In genomic region chr5:39109526-39109925, GRCm38 (mm10) we compare ENCODE assay signal across 12 mouse cellular contexts.
"Had no signal": no experiment of that assay in that cellular context is flagged by ENCODE, and none has a peak within 500 bp of the region (broad histone marks: within the 10 kb centered on the region; RNA-seq: fewer than 3 reads in every experiment).

No protein-coding gene starts in this region.

- H3K27ac ChIP-seq: layer of hippocampus, adult 2 months; limb, embryonic 10.5 days; liver, embryonic 12.5 days; midbrain, embryonic 10.5 days had no signal

- H3K27me3 ChIP-seq: liver, embryonic 12.5 days had no signal

- H3K9ac ChIP-seq: liver, embryonic 12.5 days; lung, embryonic 14.5 days had no signal

- H3K9me3 ChIP-seq: limb, embryonic 10.5 days; liver, embryonic 12.5 days; midbrain, embryonic 10.5 days had no signal

- DNase-seq: kidney, postnatal 10 days; kidney, postnatal 4 days; lung, embryonic 14.5 days; lung, postnatal 10 days; lung, postnatal 4 days; midbrain, embryonic 14.5 days; right cerebral cortex, postnatal 25 days; thymus, postnatal 36 days had no signal

- H3K4me1 ChIP-seq: limb, embryonic 10.5 days; liver, embryonic 12.5 days; midbrain, embryonic 10.5 days had no signal

- H3K4me3 ChIP-seq: layer of hippocampus, adult 2 months; limb, embryonic 10.5 days; liver, embryonic 12.5 days; midbrain, embryonic 10.5 days had no signal

- H3K4me2 ChIP-seq: liver, embryonic 12.5 days; lung, embryonic 14.5 days had no signal

- ATAC-seq: liver, embryonic 12.5 days had no signal

- H3K36me3 ChIP-seq: limb, embryonic 10.5 days; liver, embryonic 12.5 days; midbrain, embryonic 10.5 days had no signal
